Mouse (Mus musculus) thymus, postnatal 36 days (tissue): ENCODE measurements around the gene Gm20388.
A peak's percentile ranks its signal among the peaks of the same experiment; 100 is the strongest.

Source experiments
- DNase-seq, 2 experiments: peaks; one replicate each; pipeline ENCODE4 v3.0.0; 2022; ENCODE audit warnings: mixed read lengths in 2 of 2

The Gm20388 gene

GRCm38 (mm10) chr8:120950674-120951218 lies 1040.1 kb downstream of the Gm20388 start:
- DNase-seq, result no peak

GRCm38 (mm10) chr8:120959470-120959891 lies 1048.8 kb downstream of the Gm20388 start:
- no peak for DNase-seq

DNA sequence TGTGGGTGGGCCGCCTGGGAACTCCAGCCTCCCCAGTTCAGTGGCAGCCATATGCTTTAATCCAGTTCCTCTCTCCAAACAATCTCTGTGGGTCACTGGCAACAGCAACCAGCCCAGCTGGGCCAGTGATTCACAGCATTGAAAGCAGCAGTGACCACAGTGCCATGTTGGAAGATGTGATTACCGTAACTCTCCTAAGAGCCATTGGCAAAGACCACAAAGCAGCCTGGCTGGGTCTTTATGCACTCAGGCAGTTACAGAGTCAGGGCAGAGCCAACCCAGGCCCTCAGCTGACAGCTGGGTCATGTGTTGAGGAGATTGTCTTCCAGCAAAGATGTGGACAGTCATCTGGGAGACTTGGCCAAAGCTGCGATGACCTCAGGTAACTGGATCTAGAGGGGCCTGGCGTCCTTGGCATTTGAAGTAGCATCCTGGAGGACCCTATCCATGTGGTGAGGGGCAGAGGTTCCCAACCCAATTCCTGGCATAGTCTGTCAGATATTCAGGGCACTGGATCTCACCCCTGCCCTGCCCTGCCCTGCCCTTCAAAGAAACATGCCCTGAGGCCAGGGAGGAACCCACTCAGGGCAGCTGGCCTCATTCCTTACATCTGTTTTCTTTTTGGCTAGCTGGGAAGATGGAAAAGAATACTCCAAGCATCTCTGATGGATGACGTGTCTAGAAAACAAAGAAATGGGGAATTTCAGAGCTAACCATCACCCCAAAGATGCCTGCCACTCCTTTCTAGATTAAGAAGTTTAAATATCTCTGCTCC lies 1052.2 kb downstream of the Gm20388 start:
- DNase-seq, result no peak

- DNase-seq, result no peak
Measured at GRCm38 (mm10) chr8:120966557-120966956, 1055.9 kb downstream of the Gm20388 start.

DNA sequence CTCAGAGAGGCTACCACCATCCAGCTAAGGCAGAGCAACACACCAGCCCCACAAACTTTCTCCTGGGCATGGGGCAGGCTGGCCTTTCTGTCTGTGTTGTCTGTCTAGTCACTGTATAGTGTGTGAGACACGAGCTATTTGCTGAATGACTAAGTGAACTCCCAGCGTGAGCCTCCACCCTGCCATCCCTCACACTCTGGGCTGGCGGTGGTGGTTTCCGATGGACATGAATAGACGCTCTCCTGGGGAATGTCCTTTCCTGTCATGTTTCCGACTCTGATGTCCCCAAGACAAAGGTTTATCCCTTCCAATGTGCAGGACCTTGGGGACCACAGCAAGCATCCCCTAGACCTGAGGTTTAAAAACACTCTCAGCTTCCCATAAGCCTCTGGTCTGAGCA lies 1057.7 kb downstream of the Gm20388 start:
- no peak for DNase-seq

- peak; percentile 76 to 79 for DNase-seq
Measured at GRCm38 (mm10) chr8:120970346-120970745, 1059.7 kb downstream of the Gm20388 start.

DNA sequence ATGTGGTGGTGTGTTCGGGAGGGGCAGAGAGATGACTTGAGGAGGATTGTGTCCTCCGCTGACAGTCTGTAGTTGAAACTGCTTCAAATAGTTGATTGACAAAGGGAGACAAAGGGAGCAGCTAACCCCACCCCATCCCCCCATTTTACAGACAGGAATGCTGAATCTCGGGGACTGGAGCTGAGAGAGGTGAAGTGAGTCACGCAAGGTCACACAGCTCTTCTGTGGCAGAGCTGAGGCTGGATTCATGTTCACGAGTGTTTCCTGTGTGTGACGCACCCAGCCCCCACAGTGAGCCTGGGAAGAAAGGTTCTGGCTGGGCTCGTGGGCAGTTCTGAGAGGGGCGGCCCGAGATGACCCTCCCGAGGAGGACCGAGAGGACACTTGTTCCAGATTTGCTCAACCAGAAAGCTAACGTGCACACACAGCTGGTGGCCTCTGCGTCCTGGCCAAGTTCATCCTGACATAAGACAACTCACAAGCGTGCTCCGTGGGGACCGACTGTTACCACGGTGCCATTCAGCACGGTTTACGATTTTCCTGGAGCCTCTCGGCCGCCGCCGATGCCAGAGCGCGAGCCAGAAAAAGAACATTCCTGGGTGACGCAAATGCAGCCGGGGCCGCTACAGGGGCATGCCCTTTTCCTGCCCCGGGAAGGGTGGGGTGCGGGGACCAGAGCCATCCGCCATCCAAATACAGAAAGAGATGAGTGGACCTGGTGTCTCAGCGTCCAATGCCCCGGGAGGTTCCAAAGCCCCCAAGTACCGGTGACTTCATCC lies 1061.2 kb downstream of the Gm20388 start:
- DNase-seq, result no peak

GRCm38 (mm10) chr8:120973046-120973445 lies 1062.4 kb downstream of the Gm20388 start:
- DNase-seq, result no peak

DNA sequence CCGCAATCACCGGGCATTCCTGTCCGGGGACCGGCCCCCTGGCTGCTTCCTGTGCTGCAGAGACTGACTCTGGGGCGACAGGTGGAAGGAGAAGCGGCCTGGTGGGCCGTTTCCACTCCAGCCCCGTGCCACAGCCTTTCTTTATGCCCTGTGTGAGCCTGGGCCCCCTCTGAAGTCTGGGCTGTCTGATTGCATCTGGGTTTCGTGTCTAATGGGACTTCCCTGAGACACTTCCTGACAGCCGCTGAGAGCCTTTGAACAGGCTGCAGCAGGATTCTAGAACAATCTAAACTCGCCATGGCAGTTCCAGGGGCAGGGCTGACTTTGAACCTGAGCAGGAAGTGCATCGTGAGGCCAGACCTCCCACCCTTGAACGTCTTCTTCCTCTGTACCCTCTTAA lies 1066.5 kb downstream of the Gm20388 start:
- peak; percentile 16 to 21 for DNase-seq

DNA sequence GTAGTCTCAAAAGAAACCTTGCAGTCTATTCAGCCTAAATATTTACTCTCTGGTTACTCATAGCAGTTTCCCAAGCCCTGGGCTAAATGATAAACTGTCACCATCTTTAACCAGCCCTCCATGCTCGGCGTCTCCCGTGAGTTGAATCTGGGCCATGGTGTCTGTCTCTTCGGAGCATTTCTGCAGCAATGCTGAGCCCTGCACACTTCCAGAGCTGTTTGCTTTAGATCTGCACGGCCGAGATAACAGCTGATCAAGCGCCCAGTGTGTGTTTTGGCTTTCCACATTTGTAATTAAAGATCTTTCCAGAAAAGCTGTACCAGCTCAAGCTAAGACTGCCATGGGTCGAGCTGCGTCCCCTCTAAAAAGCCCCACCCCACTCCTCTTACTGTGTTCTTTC lies 1068.6 kb downstream of the Gm20388 start:
- no peak for DNase-seq

GRCm38 (mm10) chr8:120980948-120981347 lies 1070.3 kb downstream of the Gm20388 start:
- no peak for DNase-seq

- DNase-seq, result no peak
Measured at GRCm38 (mm10) chr8:120984888-120985287, 1074.2 kb downstream of the Gm20388 start.

GRCm38 (mm10) chr8:120986022-120986421 lies 1075.4 kb downstream of the Gm20388 start:
- DNase-seq, result no peak

DNA sequence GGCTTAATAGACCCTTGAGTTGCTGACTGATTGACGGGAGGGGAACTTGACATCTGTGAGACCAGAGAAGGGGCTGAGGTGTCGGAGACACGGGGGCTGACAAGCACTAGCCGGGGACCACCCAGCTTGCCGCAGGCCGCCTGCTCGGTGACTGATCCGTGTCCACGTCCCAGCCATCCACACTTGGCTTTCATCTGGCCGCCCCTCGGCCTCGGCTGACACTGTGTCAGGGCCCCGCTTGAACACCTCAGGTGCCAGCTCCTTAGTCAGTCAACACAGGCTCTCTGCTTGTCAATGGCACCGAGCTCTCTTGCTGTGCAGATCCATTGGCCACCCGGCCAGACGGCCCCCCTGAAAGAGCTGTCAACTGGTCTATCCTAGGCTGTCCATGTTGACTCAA lies 1083.1 kb downstream of the Gm20388 start:
- DNase-seq, result no peak

DNA sequence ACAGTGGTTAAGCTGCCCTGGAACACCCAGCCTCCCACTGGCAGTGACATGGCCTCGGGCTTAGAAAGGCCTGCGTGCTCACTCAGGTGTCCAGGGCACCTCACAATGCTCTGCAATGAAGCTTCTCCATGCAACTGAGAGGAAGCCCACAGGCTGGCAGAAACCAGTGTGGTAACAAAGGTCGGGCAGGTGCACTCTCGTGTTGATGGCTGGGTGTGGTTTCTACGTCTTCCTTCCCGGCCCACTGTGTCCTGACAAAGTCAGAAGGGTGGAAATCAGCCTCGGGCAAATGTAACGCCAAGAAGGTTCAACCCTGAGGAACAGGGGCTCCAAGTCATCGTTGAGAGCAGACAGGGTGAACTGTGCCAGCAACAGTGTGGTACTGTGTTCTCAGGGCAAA lies 1084.8 kb downstream of the Gm20388 start:
- DNase-seq, result no peak

GRCm38 (mm10) chr8:120996905-120997581 lies 1086.4 kb downstream of the Gm20388 start:
- DNase-seq, result no peak

- no peak for DNase-seq
Measured at GRCm38 (mm10) chr8:120997926-120998325, 1087.3 kb downstream of the Gm20388 start.

DNA sequence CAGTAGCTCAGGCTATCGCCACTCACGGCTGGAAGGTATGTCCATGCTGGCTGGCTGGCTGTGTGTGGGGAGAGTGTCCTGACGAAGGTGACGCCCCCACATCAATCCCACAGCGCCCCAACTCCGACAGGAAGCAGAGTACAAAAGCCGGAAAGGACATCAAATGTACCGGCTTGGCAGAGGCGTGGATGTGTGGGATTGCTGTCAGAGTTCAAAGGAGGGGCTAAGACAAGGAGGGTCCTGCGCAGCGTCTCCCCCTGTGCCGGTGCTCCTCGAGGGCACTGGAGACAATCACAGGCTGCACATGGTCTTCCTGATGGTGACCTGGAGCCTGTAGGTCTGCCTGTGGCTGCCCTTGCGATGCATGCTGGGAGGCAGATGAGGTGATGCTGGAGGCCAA lies 1088.3 kb downstream of the Gm20388 start:
- DNase-seq, result no peak

GRCm38 (mm10) chr8:121001951-121002350 lies 1091.3 kb downstream of the Gm20388 start:
- no peak for DNase-seq

DNA sequence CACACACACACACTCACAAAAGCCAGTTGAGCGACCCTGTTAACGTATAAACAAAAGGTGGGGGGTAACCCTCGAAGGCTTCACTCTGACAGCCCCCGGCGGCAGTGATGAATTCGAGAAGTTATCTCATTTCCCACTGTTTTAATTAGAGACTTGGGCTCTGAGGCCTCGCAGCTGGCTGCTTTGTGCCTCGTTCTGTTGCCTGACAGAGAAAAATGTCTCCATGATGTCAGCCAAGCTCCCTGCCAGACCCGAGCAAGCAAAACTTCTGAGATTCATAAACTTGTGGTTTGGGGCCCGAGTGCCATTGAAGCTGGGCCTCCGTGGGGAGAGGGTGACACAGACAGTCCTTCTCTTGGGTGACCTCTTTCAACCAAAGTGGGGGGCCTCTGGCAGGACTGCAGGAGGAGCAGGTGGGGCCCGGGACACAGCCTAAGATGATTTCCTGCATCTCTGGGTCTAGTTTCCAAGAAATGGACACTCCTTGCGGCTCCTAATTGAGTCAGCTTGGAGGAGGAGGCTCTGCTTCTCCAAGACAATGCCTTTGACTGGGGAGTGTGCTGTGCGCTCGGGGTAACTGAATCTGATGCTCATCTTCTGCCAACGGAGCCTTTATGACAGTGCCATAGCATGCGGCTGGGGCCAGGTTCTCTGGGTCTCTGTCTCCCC lies 1092.4 kb downstream of the Gm20388 start:
- DNase-seq, result no peak

- no peak for DNase-seq
Measured at GRCm38 (mm10) chr8:121003639-121004038, 1093.0 kb downstream of the Gm20388 start.

DNA sequence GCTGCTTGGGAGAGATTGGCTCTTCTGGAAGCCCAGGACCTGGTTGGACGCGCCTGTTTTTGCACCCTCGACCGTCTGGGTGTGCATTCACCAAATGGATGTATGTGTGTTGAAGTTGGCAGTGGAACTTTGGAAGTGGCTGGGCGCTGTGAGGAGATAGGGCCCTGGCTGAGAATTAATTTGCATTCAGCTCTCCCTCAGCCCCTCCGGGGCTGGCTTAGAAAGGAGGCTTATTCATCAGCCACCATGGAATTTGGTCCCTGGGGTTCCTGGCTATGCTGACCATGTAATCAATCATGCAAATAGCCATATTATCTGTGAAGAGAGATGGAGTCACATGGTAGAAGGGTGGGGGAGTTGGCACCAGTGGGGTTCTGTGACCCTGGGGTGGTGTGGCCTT lies 1102.7 kb downstream of the Gm20388 start:
- DNase-seq, result no peak

GRCm38 (mm10) chr8:121016621-121017020 lies 1106.0 kb downstream of the Gm20388 start:
- no peak for DNase-seq
